Mouse (Mus musculus) G1E (cell line): ENCODE measurements around the gene Nsd2. TPM values are rescaled to one million over a fixed set of nuclear protein-coding genes. Genes with fewer than 3 reads are reported as not detected.
"Not testable (repeated sequence)": the region's sequence is repeated elsewhere in the genome, so short reads cannot be mapped to it uniquely, and the experiment has no call there.

Experiments
- ATAC-seq: 2 replicates; pipeline ENCODE4 v1.8.0; 2016; ENCODE audit warnings: mild to moderate bottlenecking; ENCODE audit not compliant: insufficient number of reproducible peaks, poor library complexity, low FRiP score, severe bottlenecking; ENCODE audit errors: extremely low read depth
- DNase-seq: peaks from one replicate; pipeline ENCODE4 v3.0.0; 2012; ENCODE audit warnings: low spot score
- H3K27me3 ChIP-seq: 2 replicates; pipeline ENCODE4 v1.6.1; 2012; ENCODE audit warnings: mild to moderate bottlenecking, low read length, inconsistent platforms; ENCODE audit not compliant: insufficient read depth
- H3K36me3 ChIP-seq: replicated peaks from 2 replicates; pipeline ENCODE3; 2012; ENCODE audit warnings: mild to moderate bottlenecking, inconsistent platforms
- H3K4me1 ChIP-seq: 2 replicates; pipeline ENCODE4 v1.6.1; 2012; ENCODE audit warnings: low read depth, low read length, inconsistent platforms, mixed read lengths; ENCODE audit not compliant: insufficient read depth
- H3K4me3 ChIP-seq: 2 replicates; pipeline ENCODE4 v1.5.1; 2012; ENCODE audit warnings: low read depth, mild to moderate bottlenecking, inconsistent platforms, low read length, moderate library complexity, mixed read lengths
- H3K9me3 ChIP-seq: replicated peaks from 2 replicates; pipeline ENCODE4 v1.6.1; 2012; ENCODE audit warnings: inconsistent platforms
- CTCF ChIP-seq: IDR thresholded peaks from 2 replicates; pipeline ENCODE4 v1.5.1; 2012; ENCODE audit warnings: low read depth, low read length, inconsistent platforms, mixed read lengths
- GATA1 ChIP-seq: IDR thresholded peaks from 2 replicates; pipeline ENCODE4 v1.6.1; 2012; ENCODE audit warnings: borderline replicate concordance, low read length, inconsistent platforms, mixed read lengths
- GATA2 ChIP-seq: IDR thresholded peaks from 2 replicates; pipeline ENCODE4 v1.6.1; 2012; ENCODE audit warnings: low read depth, low read length, inconsistent platforms, borderline replicate concordance
- POLR2AphosphoS5 ChIP-seq: IDR thresholded peaks from 2 replicates; pipeline ENCODE4 v1.6.1; 2012; ENCODE audit warnings: low read depth, low read length, inconsistent platforms; ENCODE audit not compliant: insufficient replicate concordance
- TAL1 ChIP-seq: conservative IDR thresholded peaks from 2 replicates; pipeline ENCODE4 v1.6.1; 2012; ENCODE audit warnings: low read depth, low read length, inconsistent platforms, mixed read lengths
- polyA plus RNA-seq: library from polyadenylated mRNA; stranded (reverse); fragments of >175 nt; gene quantifications from 2 replicates; pipeline ENCODE4 v1.2.3, GENCODE M21; 2012
- total RNA-seq, 2 experiments: library from RNA; stranded (forward) in 1 of 2; stranded (reverse) in 1 of 2; fragments of 200-1000 nt in 1 of 2; fragments of >200 nt in 1 of 2; fragmentation: Nextera tagmentation in 1 of 2; gene quantifications; 2 replicates each; pipeline ENCODE4 v1.2.3; 2014 to 2017

Nsd2 gene
- total and polyA plus RNA-seq, 3 experiments = 15.5 to 129 (median 99.6) TPM

GRCm38 (mm10) chr5:33899245-33899644 lies 78.7 kb downstream of the Nsd2 start:
- no peaks in the 10 kb centered on the region for H3K27me3 ChIP-seq
- DNase-seq = no peak
- TF ChIP-seq POLR2AphosphoS5 = no peak
- no peak for TF ChIP-seq CTCF
- no peak for TF ChIP-seq GATA1
- no peak for TF ChIP-seq GATA2
- no peak for TF ChIP-seq TAL1

GRCm38 (mm10) chr5:33900101-33900500 lies 79.6 kb downstream of the Nsd2 start:
- H3K36me3 ChIP-seq = peaks cover 85% of the 10 kb centered on the region

More at GRCm38 (mm10) chr5:33899245-33899644, 78.7 kb downstream of the Nsd2 start:
- H3K36me3 ChIP-seq = peaks cover 93% of the 10 kb centered on the region
- no peaks in the 10 kb centered on the region for H3K9me3 ChIP-seq
- H3K4me3 ChIP-seq = no peak overlapping the region
- ATAC-seq = no peak
- H3K4me1 ChIP-seq = no peaks in the 10 kb centered on the region

GRCm38 (mm10) chr5:33900701-33901263 lies 80.3 kb downstream of the Nsd2 start:
- Histone ChIP-seq H3K4me3 (no peak overlapping the region), H3K9me3 (no peaks in the 10 kb centered on the region), H3K27me3 (no peaks in the 10 kb centered on the region), H3K36me3 (peaks cover 78% of the 10 kb centered on the region), H3K4me1 (no peaks in the 10 kb centered on the region)
- DNase-seq (no peak), ATAC-seq (no peak)
- TF ChIP-seq TAL1 (no peak), GATA1 (no peak), CTCF (no peak), GATA2 (no peak), POLR2AphosphoS5 (no peak)

More at GRCm38 (mm10) chr5:33900101-33900500, 79.6 kb downstream of the Nsd2 start:
- TF ChIP-seq GATA2 (no peak), CTCF (no peak), GATA1 (no peak)
- Histone ChIP-seq H3K9me3 (no peaks in the 10 kb centered on the region), H3K4me3 (no peak overlapping the region), H3K27me3 (no peaks in the 10 kb centered on the region), H3K4me1 (no peaks in the 10 kb centered on the region)
- no peak for ATAC-seq
- DNase-seq = no peak

- Histone ChIP-seq H3K4me1 (no peaks in the 10 kb centered on the region), H3K27me3 (no peaks in the 10 kb centered on the region), H3K36me3 (peaks cover 73% of the 10 kb centered on the region), H3K9me3 (no peaks in the 10 kb centered on the region), H3K4me3 (no peak overlapping the region)
- ATAC-seq (no peak), DNase-seq (no peak)
- TF ChIP-seq GATA1 = no peak
- no peak for TF ChIP-seq GATA2
Measured at GRCm38 (mm10) chr5:33901278-33901677, 80.8 kb downstream of the Nsd2 start.

GRCm38 (mm10) chr5:33902696-33903095 lies 82.2 kb downstream of the Nsd2 start:
- Histone ChIP-seq H3K9me3 (no peaks in the 10 kb centered on the region), H3K36me3 (peaks cover 59% of the 10 kb centered on the region), H3K4me1 (no peaks in the 10 kb centered on the region), H3K27me3 (no peaks in the 10 kb centered on the region), H3K4me3 (no peak overlapping the region)
- no peak for DNase-seq
- ATAC-seq = no peak
- TF ChIP-seq POLR2AphosphoS5 (no peak), CTCF (no peak), TAL1 (no peak), GATA2 (no peak), GATA1 (no peak)

GRCm38 (mm10) chr5:33903176-33903575 lies 82.7 kb downstream of the Nsd2 start:
- TF ChIP-seq GATA2 (no peak), POLR2AphosphoS5 (no peak), TAL1 (no peak), CTCF (no peak), GATA1 (no peak)
- DNase-seq (no peak), ATAC-seq (no peak)
- Histone ChIP-seq H3K9me3 (no peaks in the 10 kb centered on the region), H3K36me3 (peaks cover 55% of the 10 kb centered on the region), H3K27me3 (no peaks in the 10 kb centered on the region), H3K4me3 (no peak overlapping the region), H3K4me1 (no peaks in the 10 kb centered on the region)

- not testable (repeated sequence) for ATAC-seq, H3K9me3 ChIP-seq, DNase-seq, H3K4me1 ChIP-seq, H3K27me3 ChIP-seq, H3K4me3 ChIP-seq
- H3K36me3 ChIP-seq = peaks cover 48% of the 10 kb centered on the region
Measured at GRCm38 (mm10) chr5:33915031-33915430, 94.5 kb downstream of the Nsd2 start.

GRCm38 (mm10) chr5:33916616-33917015 lies 96.1 kb downstream of the Nsd2 start:
- not testable (repeated sequence) for ATAC-seq, H3K27me3 ChIP-seq
- H3K36me3 ChIP-seq = peaks cover 64% of the 10 kb centered on the region

More at GRCm38 (mm10) chr5:33916616-33917015, 96.1 kb downstream of the Nsd2 start:
- not testable (repeated sequence) for H3K9me3 ChIP-seq, H3K4me1 ChIP-seq, DNase-seq, H3K4me3 ChIP-seq
